Mouse (Mus musculus): ENCODE data around the gene Tmem19. TPM values are rescaled to one million over a fixed set of nuclear protein-coding genes. Genes with fewer than 3 reads are reported as not detected.
A peak's percentile ranks its signal among the peaks of the same experiment; 100 is the strongest.

Tmem19 gene
- polyA plus RNA-seq (2014; fragmentation: Nextera tagmentation; extraction: Ambion mirVana): 26.5 and 33.2 TPM in 2 replicates

GRCm38 (mm10) chr10:115361840-115362622 lies at the start of gene Tmem19:
Gene Tmem19 (minus strand): TSS chr10:115362501.
- Histone ChIP-seq H3K27ac (ENCODE audit: low read depth) (peak within 1 kb of the TSS; percentile 97), H3K36me3 (ENCODE audit: control insufficient read depth, insufficient read depth, low read length) (no peaks in the 10 kb centered on the region), H3K4me1 (replicated peaks; ENCODE audit: control insufficient read depth, insufficient read depth, low read length) (peaks cover 12% of the 10 kb centered on the region), H3K9me3 (ENCODE audit: control insufficient read depth, low read length) (no peaks in the 10 kb centered on the region), H3K9ac (ENCODE audit: low read length) (peak within 1 kb of the TSS; percentile 53), H3K4me2 (ENCODE audit: low read length) (peak within 1 kb of the TSS; percentile 90), H3K27me3 (replicated peaks; ENCODE audit: control insufficient read depth, insufficient read depth, low read length) (no peaks in the 10 kb centered on the region), H3K4me3 (ENCODE audit: low read depth, low read length) (peak within 1 kb of the TSS; percentile 65)
- DNase-seq (ENCODE audit: low spot score) (peak; percentile 94), ATAC-seq (replicated peaks; ENCODE audit: low FRiP score, low TSS enrichment, low read depth) (peak; percentile 100)
- WGBS: under 1% methylated on average over 48 of the region's 58 CpGs

DNA sequence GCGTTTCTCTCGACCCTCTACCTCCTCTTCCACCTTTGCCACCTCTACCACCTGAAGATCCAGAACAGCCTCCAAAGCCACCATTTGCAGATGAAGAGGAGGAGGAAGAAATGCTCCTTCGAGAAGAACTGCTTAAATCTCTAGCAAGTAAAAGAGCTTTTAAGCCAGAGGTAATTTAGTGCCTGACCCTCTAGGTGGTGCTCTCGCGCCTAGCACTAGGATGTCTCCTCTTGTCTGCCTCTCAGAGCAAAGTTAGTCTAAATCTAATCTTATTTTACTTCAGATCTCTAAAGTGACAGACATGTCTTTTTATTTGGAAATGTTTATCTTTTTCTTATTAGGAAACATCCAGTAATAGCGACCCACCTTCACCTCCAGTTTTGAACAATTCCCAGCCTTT lies 44.1 kb upstream of the Tmem19 start:
- Histone ChIP-seq H3K9ac (ENCODE audit: low read length) (no peak overlapping the region), H3K36me3 (ENCODE audit: control insufficient read depth, insufficient read depth, low read length) (peaks cover 84% of the 10 kb centered on the region), H3K4me2 (ENCODE audit: low read length) (no peak overlapping the region), H3K27ac (ENCODE audit: low read depth) (no peak overlapping the region), H3K4me1 (replicated peaks; ENCODE audit: control insufficient read depth, insufficient read depth, low read length) (no peaks in the 10 kb centered on the region), H3K4me3 (ENCODE audit: low read depth, low read length) (no peak overlapping the region), H3K9me3 (ENCODE audit: control insufficient read depth, low read length) (no peaks in the 10 kb centered on the region), H3K27me3 (replicated peaks; ENCODE audit: control insufficient read depth, insufficient read depth, low read length) (no peaks in the 10 kb centered on the region)
- DNase-seq (ENCODE audit: low spot score) (peak; percentile 78), ATAC-seq (replicated peaks; ENCODE audit: low FRiP score, low TSS enrichment, low read depth) (no peak)
- 71% methylated on average over 6 of the region's 6 CpGs for WGBS

DNA sequence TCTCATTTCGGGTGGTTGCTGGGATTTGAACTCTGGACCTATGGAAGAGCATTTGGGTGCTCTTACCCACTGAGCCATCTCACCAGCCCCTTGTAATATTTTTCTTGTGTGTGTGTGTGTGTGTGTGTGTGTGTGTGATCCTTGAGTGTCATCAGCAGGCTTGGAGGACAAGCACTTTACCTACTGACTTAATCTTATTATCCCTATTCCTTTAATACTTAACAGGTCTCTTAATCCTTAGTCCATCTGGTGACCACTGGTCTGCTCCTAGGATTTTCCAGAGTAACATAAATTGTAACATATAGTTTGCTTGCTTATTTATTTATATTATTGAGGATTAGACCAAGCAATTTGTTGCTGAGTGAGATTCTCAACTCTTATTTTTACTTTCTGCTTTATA lies 29.6 kb upstream of the Tmem19 start:
- Histone ChIP-seq H3K9me3 (ENCODE audit: control insufficient read depth, low read length) (no peaks in the 10 kb centered on the region), H3K27ac (ENCODE audit: low read depth) (no peak overlapping the region), H3K36me3 (ENCODE audit: control insufficient read depth, insufficient read depth, low read length) (peaks cover 63% of the 10 kb centered on the region), H3K4me3 (ENCODE audit: low read depth, low read length) (no peak overlapping the region), H3K9ac (ENCODE audit: low read length) (no peak overlapping the region), H3K27me3 (replicated peaks; ENCODE audit: control insufficient read depth, insufficient read depth, low read length) (no peaks in the 10 kb centered on the region), H3K4me2 (ENCODE audit: low read length) (no peak overlapping the region), H3K4me1 (replicated peaks; ENCODE audit: control insufficient read depth, insufficient read depth, low read length) (peaks cover 10% of the 10 kb centered on the region; the same call in 1 of the 2 replicates)
- DNase-seq (ENCODE audit: low spot score) (no peak), ATAC-seq (replicated peaks; ENCODE audit: low FRiP score, low TSS enrichment, low read depth) (no peak)
- 94% methylated on average over 1 of the region's 1 CpGs for WGBS

DNA sequence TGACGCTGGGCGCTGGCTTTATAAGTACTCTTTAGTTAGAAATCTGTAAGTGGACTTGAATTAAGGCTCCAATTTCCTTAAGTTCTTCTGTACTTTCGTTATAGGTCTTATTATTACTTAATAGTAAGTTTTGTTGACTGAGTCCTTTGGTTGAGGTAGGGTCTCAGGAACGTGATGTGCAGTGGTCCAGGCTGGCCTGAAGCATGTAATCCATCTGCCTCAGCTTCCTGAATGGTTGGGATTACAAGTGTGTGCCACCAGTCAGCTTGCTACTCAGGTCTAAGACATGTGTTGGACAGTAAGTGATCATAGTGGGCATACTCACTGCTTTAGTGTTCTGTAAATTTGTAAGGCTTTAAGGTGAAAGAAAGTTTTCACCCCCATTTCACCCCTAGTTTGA lies 28.8 kb upstream of the Tmem19 start:
- Histone ChIP-seq H3K9ac (ENCODE audit: low read length) (no peak overlapping the region), H3K36me3 (ENCODE audit: control insufficient read depth, insufficient read depth, low read length) (peaks cover 63% of the 10 kb centered on the region), H3K9me3 (ENCODE audit: control insufficient read depth, low read length) (no peaks in the 10 kb centered on the region), H3K4me1 (replicated peaks; ENCODE audit: control insufficient read depth, insufficient read depth, low read length) (peaks cover 17% of the 10 kb centered on the region; the same call in 1 of the 2 replicates), H3K4me2 (ENCODE audit: low read length) (no peak overlapping the region), H3K27ac (ENCODE audit: low read depth) (no peak overlapping the region), H3K4me3 (ENCODE audit: low read depth, low read length) (no peak overlapping the region), H3K27me3 (replicated peaks; ENCODE audit: control insufficient read depth, insufficient read depth, low read length) (no peaks in the 10 kb centered on the region)
- no peak for ATAC-seq (replicated peaks; ENCODE audit: low FRiP score, low TSS enrichment, low read depth)
- 94% methylated on average over 4 of the region's 4 CpGs for WGBS
- no peak for DNase-seq (ENCODE audit: low spot score)

- Histone ChIP-seq H3K27ac (ENCODE audit: low read depth) (no peak overlapping the region), H3K9ac (ENCODE audit: low read length) (no peak overlapping the region), H3K27me3 (replicated peaks; ENCODE audit: control insufficient read depth, insufficient read depth, low read length) (no peaks in the 10 kb centered on the region), H3K9me3 (ENCODE audit: control insufficient read depth, low read length) (no peaks in the 10 kb centered on the region), H3K4me3 (ENCODE audit: low read depth, low read length) (0 out of 2 replicates have a peak overlapping the region, but pooled peaks have one; percentile 4), H3K36me3 (ENCODE audit: control insufficient read depth, insufficient read depth, low read length) (peaks cover 36% of the 10 kb centered on the region), H3K4me2 (ENCODE audit: low read length) (peak overlapping the region; percentile 6), H3K4me1 (replicated peaks; ENCODE audit: control insufficient read depth, insufficient read depth, low read length) (peaks cover 21% of the 10 kb centered on the region; the same call in 1 of the 2 replicates)
- ATAC-seq (replicated peaks; ENCODE audit: low FRiP score, low TSS enrichment, low read depth) (no peak), DNase-seq (ENCODE audit: low spot score) (no peak)
- 82% methylated on average over 3 of the region's 3 CpGs for WGBS
These were observed 25.6 kb upstream of the Tmem19 start for GRCm38 (mm10) chr10:115387891-115388290.

DNA sequence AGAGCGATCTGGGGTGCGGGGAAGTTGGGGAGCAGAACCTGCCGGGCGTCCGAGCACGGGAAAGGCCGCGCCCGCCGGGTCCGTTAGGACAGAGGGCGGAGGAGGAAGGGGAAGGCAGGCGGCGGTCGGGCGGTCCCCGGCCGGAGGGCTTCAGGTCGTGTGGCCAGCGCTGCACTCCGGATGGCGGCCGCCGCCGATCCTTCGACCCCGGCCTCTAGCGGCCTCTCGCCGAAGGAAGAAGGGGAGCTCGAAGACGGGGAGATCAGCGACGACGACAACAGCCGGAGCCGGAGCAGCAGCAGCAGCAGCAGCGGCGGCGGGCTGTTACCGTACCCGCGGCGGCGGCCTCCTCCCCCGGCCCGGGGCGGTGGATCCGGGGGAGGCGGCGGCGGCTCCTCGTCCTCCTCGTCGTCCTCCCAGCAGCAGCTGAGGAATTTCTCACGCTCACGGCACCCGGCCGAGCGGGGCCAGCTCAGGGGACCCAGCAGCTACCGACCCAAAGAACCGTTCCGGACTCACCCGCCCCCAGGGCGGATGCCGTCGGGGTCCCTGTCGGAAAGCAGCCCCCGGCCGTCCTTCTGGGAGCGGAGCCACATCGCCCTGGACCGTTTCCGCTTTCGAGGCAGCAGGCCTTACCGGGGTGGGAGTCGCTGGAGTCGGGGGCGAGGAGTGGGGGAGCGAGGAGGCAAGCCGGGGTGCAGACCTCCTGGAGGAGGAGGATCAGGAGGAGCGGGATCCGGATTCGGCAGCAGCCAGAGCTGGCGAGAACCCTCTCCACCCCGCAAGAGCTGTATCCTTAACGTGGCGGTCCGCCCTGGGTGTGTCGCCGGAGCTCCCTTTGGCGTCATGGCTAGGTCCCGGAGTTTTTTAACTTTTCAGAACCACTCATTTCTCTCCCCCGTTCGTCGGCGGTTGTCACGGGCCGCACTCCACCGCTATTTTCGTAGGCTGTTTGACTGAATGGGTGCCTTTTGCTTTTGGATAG lies 23.0 kb upstream of the Tmem19 start:
- Histone ChIP-seq H3K27me3 (replicated peaks; ENCODE audit: control insufficient read depth, insufficient read depth, low read length) (no peaks in the 10 kb centered on the region), H3K4me1 (replicated peaks; ENCODE audit: control insufficient read depth, insufficient read depth, low read length) (peaks cover 33% of the 10 kb centered on the region; the same call in 1 of the 2 replicates), H3K4me2 (ENCODE audit: low read length) (peak overlapping the region; percentile 76), H3K36me3 (ENCODE audit: control insufficient read depth, insufficient read depth, low read length) (peaks cover 14% of the 10 kb centered on the region), H3K9ac (ENCODE audit: low read length) (peak overlapping the region; percentile 88), H3K9me3 (ENCODE audit: control insufficient read depth, low read length) (no peaks in the 10 kb centered on the region), H3K4me3 (ENCODE audit: low read depth, low read length) (peak overlapping the region; percentile 79), H3K27ac (ENCODE audit: low read depth) (peak overlapping the region; percentile 98)
- under 1% methylated on average over 86 of the region's 101 CpGs for WGBS
- ATAC-seq (replicated peaks; ENCODE audit: low FRiP score, low TSS enrichment, low read depth) (peak; percentile 29), DNase-seq (ENCODE audit: low spot score) (peak; percentile 90)

DNA sequence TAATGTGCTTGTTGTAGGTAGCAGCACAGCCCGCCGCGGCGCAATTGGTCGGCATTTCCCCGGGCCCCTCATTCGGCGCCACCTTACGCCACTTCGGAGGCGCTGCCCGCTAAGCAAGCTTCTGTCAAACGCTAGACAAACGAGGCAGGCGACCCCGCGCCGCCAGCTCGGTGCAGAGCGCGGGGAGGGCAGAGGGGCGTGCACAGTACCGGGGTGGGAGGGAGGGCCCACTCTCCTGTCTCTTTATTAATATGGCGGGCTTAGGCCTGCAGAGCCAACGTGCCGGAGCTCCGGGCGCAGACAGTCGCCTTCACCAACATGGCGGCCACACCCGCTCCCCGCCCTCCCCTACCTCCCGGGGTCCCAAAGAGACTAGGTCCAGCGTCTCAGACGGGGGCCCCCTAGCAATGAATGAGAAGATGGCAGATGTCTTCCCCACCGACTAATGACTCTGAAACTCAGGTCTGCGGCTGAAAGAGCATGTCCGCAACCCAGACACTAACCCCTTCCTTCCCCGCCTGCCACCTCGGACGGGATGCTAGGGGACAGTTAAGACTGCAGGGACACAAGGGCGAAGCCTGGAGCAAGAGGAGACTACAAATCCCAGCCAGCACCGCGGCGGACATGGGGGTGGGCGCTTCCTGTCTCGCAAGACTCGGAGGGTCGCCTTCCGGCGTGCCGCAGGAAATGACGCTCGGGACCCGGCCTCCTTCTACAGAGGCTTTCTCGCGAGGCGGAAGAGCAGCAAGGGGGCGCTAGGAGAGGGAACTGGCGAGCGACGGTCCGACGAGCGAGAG lies 22.1 kb upstream of the Tmem19 start, which contains the start of the genes Thap2 and Zfc3h1:
Thap2 (minus strand) TSS at position 223 of the 797 bp plus-strand sequence.
Zfc3h1 (plus strand) TSS at position 739 of the 797 bp plus-strand sequence.
- DNase-seq (ENCODE audit: low spot score): peak; percentile 98
- peaks cover 8% of the 10 kb centered on the region for H3K36me3 ChIP-seq (ENCODE audit: control insufficient read depth, insufficient read depth, low read length)
- WGBS: under 1% methylated on average over 60 of the region's 65 CpGs
- peak within 1 kb of the TSS; percentile 98 for H3K27ac ChIP-seq (ENCODE audit: low read depth)
- peak within 1 kb of the TSS; percentile 76 for H3K4me2 ChIP-seq (ENCODE audit: low read length)
- H3K27me3 ChIP-seq (replicated peaks; ENCODE audit: control insufficient read depth, insufficient read depth, low read length): no peaks in the 10 kb centered on the region
- peak; percentile 97 for ATAC-seq (replicated peaks; ENCODE audit: low FRiP score, low TSS enrichment, low read depth)
- H3K9ac ChIP-seq (ENCODE audit: low read length): peak within 1 kb of the TSS; percentile 88
- H3K4me1 ChIP-seq (replicated peaks; ENCODE audit: control insufficient read depth, insufficient read depth, low read length): peaks cover 33% of the 10 kb centered on the region; the same call in 1 of the 2 replicates
- peak within 1 kb of the TSS; percentile 79 for H3K4me3 ChIP-seq (ENCODE audit: low read depth, low read length)
- no peaks in the 10 kb centered on the region for H3K9me3 ChIP-seq (ENCODE audit: control insufficient read depth, low read length)
